Mouse (Mus musculus): Measurements from ENCODE around the gene Lama5. TPM values are rescaled to one million over a fixed set of nuclear protein-coding genes. Genes with fewer than 3 reads are reported as not detected.
A peak's percentile ranks its signal among the peaks of the same experiment; 100 is the strongest.

The Lama5 gene
- polyA plus RNA-seq (2012; rRNA removed): 83.3 and 97.8 TPM in 2 replicates

DNA sequence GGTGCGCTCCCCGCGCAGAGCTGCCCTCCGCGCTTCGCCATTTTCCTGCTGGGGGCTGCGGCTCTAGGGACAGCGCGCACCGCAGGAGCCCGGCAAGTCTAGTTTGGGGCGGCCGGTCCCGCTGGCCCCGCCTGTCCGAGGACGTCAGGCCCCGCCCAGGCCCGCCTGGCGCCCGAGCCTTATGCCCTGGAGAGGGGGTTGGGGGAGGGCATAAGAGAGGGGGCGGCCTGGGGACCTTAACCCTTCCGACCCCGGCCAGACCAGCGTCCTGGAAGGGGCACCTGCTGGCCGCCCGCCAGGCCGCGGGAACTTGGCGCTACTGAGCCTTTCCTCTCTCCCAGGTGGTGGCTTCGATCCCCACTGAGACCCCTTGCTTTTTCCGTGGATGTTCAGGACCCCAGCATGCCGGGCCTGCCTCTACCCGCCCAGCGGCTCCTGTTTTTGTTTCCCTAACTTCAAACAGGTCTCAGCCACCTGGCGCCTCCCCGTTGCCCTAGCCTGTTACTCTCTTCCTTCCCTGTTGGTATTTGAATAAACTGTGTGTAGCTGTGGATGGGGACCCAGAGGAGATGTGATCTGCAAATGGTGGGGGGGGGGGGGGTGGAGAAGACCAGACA, at the start of gene Lama5:
Lama5 (minus strand) TSS at position 98 of the 617 bp plus-strand sequence.
- Histone ChIP-seq H3K27ac (ENCODE audit: insufficient read depth, low read depth, low read length) (peak within 1 kb of the TSS; percentile 57), H3K4me3 (ENCODE audit: insufficient read depth, low read depth, low read length) (peak within 1 kb of the TSS; percentile 69), H3K27me3 (replicated peaks; ENCODE audit: control insufficient read depth, insufficient read depth, low read length) (no peaks in the 10 kb centered on the region), H3K4me1 (ENCODE audit: control insufficient read depth, insufficient read depth, low read length) (peaks cover 37% of the 10 kb centered on the region), H3K36me3 (ENCODE audit: control insufficient read depth, insufficient read depth, low read length) (no peaks in the 10 kb centered on the region)
- WGBS: 1% methylated on average over 37 of the region's 37 CpGs
- TF ChIP-seq POLR2A (IDR thresholded peaks at IDR 0.05; ENCODE audit: low read depth, low read length) (no peak), CTCF (conservative IDR thresholded peaks at IDR 0.05; ENCODE audit: insufficient read depth, insufficient read length, low read depth, low read length) (no peak)
- peak; percentile 86 for DNase-seq

DNA sequence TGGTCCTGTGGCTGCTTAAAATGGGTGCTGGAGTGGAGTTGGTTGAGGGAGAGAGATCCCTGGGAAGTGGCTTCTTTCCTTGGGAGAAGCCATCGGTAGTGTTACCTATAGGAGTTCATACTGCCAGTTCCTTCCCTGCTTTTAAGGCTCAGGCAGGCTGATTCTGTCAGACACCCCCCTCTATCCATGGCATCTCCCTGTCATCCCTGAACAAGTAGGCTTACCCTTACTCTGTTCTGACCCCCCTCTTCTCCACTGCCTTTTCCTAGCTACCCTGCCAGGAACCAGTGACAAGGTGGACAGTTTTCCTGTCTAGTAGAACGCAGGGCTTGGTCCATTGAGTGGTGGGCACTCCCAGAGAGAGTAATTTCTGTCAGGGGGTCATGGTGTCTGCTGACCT, 48.9 kb upstream of the Lama5 start:
- TF ChIP-seq POLR2A (IDR thresholded peaks at IDR 0.05; ENCODE audit: low read depth, low read length): no peak
- no peak for TF ChIP-seq CTCF (conservative IDR thresholded peaks at IDR 0.05; ENCODE audit: insufficient read depth, insufficient read length, low read depth, low read length)
- Histone ChIP-seq H3K4me3 (ENCODE audit: insufficient read depth, low read depth, low read length) (no peak overlapping the region), H3K27ac (ENCODE audit: insufficient read depth, low read depth, low read length) (no peak overlapping the region), H3K4me1 (ENCODE audit: control insufficient read depth, insufficient read depth, low read length) (peaks cover 12% of the 10 kb centered on the region; the same call in 1 of the 2 replicates), H3K36me3 (ENCODE audit: control insufficient read depth, insufficient read depth, low read length) (no peaks in the 10 kb centered on the region), H3K27me3 (replicated peaks; ENCODE audit: control insufficient read depth, insufficient read depth, low read length) (no peaks in the 10 kb centered on the region)
- 91% methylated on average over 2 of the region's 2 CpGs for WGBS
- no peak for DNase-seq

DNA sequence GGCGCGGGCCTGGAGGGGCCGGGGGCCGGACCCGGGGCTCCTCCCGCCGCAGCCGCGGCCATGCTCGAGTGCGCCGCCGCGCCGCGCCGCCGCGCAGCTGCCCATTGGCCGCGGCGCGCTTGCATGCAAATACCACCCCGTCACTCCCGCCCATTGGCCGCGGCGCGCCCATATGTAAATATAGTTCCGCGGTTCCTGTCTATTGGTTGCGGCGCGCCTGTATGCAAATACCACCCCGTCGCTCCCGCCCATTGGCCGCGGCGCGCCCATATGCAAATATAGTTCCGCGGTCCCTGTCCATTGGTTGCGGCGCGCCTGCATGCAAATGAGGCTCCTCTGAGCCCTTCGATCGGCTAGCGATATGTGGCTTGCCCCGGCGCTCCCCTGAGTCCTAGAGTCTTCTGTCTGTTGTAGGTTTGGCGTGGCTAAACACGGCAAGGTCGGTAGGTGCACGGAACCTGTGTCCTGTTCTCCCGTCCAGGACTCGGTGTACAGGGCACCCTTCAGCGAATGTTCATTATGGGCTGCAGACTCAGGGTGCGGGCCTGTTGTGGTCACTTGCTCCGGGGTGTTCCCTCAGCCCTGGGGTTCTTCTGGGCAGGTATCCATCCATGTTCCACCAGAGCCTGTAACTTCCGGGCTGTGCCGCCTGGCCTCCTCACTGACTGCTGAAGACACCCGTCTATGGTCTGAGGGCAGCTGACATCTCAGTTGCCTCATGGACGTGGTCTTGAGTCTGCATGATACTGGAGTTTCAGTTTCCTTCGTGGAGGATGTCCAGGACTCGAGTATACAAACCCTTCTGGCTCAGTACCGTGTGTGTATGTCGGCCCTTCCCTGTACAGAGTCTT, 48.0 kb upstream of the Lama5 start, which contains the start of gene Cables2:
Cables2 (minus strand) TSS at position 103 of the 851 bp plus-strand sequence.
- peak within 1 kb of the TSS; percentile 72 for H3K4me3 ChIP-seq (ENCODE audit: insufficient read depth, low read depth, low read length)
- WGBS: 5% methylated on average over 68 of the region's 68 CpGs
- no peak for TF ChIP-seq POLR2A (IDR thresholded peaks at IDR 0.05; ENCODE audit: low read depth, low read length)
- no peak for TF ChIP-seq CTCF (conservative IDR thresholded peaks at IDR 0.05; ENCODE audit: insufficient read depth, insufficient read length, low read depth, low read length)
- H3K27ac ChIP-seq (ENCODE audit: insufficient read depth, low read depth, low read length): peak within 1 kb of the TSS; percentile 2
- no peaks in the 10 kb centered on the region for H3K27me3 ChIP-seq (replicated peaks; ENCODE audit: control insufficient read depth, insufficient read depth, low read length)
- DNase-seq: peak; percentile 98
- no peaks in the 10 kb centered on the region for H3K36me3 ChIP-seq (ENCODE audit: control insufficient read depth, insufficient read depth, low read length)
- H3K4me1 ChIP-seq (ENCODE audit: control insufficient read depth, insufficient read depth, low read length): peaks cover 12% of the 10 kb centered on the region; the same call in 1 of the 2 replicates

DNA sequence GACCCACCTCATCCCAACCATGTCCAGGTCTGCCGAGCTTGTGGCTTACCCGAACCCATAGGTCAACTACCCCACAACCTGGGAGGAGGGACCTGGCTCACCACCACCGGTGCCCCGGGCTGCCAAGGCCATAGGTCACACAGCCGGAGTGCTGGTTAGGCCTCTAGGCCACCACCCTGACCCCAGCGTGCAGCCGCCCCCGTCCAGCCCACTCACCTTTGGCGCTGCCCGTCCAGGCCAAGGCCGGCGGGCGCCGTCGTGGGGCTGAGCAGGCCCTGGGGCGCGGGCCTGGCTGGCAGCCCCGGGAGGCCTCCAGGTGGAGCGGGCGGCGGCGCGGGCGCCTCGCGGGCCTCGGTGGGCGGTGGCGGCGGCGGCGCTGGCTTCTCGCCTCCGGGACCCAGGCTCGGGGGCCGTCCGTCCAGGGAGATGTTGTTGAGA, 47.2 kb upstream of the Lama5 start:
- TF ChIP-seq CTCF (conservative IDR thresholded peaks at IDR 0.05; ENCODE audit: insufficient read depth, insufficient read length, low read depth, low read length) (no peak), POLR2A (IDR thresholded peaks at IDR 0.05; ENCODE audit: low read depth, low read length) (no peak)
- H3K36me3 ChIP-seq (ENCODE audit: control insufficient read depth, insufficient read depth, low read length): no peaks in the 10 kb centered on the region
- H3K27me3 ChIP-seq (replicated peaks; ENCODE audit: control insufficient read depth, insufficient read depth, low read length): no peaks in the 10 kb centered on the region
- H3K4me1 ChIP-seq (ENCODE audit: control insufficient read depth, insufficient read depth, low read length): peaks cover 12% of the 10 kb centered on the region; the same call in 1 of the 2 replicates
- H3K4me3 ChIP-seq (ENCODE audit: insufficient read depth, low read depth, low read length): peak overlapping the region; percentile 72
- peak overlapping the region; percentile 2; the same call in 1 of the 2 replicates for H3K27ac ChIP-seq (ENCODE audit: insufficient read depth, low read depth, low read length)
- DNase-seq: peak; percentile 53
- under 1% methylated on average over 37 of the region's 37 CpGs for WGBS

DNA sequence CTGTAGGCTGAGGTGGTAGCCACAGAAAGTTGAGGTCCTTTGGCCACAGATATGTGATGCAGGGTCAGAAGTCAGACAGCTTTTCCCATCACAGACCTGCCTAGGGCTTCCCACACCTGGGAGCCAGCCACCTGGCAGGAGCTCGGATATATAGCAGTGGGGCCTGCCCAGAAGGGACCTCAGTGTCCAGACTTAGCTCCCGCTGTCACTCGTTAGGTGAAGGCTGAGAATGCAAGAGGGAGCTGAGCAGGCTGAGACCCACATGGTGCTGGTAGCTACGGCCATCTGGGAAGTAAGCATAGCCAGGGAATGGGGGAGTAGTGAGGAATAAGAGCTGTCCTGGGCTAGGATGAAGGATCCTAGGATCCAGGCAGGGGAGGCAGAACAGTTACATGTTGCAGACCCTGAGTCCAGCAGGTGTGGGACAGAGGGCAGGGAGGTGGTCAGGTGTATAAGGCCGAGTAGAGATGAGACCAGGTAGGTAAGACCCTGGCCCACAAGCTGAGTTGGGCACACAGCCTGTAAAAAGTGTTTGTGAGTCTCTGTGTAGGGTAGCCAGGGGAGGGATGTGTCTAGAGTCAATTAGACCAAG, 46.2 kb upstream of the Lama5 start:
- no peak for DNase-seq
- H3K36me3 ChIP-seq (ENCODE audit: control insufficient read depth, insufficient read depth, low read length): no peaks in the 10 kb centered on the region
- H3K27ac ChIP-seq (ENCODE audit: insufficient read depth, low read depth, low read length): no peak overlapping the region
- H3K27me3 ChIP-seq (replicated peaks; ENCODE audit: control insufficient read depth, insufficient read depth, low read length): no peaks in the 10 kb centered on the region
- H3K4me3 ChIP-seq (ENCODE audit: insufficient read depth, low read depth, low read length): no peak overlapping the region
- peaks cover 12% of the 10 kb centered on the region; the same call in 1 of the 2 replicates for H3K4me1 ChIP-seq (ENCODE audit: control insufficient read depth, insufficient read depth, low read length)
- TF ChIP-seq POLR2A (IDR thresholded peaks at IDR 0.05; ENCODE audit: low read depth, low read length): no peak
- WGBS: 69% methylated on average over 5 of the region's 5 CpGs

DNA sequence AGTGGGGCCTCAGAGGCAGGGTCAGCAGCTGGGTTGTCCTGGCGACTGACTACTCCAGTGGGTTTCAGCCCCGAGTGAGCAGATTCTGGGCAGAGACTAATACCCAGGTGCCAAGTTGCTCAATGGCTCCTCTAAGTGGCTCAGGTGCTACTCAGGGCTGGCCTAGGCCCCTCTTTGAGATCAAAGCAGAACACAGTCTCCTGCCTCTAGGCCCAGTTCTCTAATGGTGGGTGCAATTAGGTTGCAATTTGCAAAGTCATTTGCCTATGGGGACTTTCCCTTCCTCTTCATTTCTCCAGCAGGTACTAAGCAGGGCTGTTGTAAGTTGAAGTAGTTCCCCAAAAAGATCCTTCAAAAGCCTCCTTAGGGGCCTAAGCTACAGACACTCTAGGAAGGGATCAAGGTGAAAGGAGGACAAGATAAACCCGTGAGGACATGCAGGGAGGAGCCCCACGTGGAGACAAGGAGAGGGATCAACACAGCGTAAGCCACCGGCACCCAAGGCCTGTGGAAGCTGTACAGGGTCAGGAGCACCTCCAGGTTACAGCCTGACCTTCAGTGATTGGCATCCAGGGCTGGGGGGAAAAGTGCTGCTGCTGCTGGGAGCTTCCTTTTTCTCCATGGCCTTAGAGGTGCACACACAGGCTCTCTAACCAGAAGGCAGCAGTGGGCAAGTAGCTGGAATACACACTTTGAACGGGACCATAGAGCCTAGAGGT, 45.0 kb upstream of the Lama5 start:
- Histone ChIP-seq H3K36me3 (ENCODE audit: control insufficient read depth, insufficient read depth, low read length) (no peaks in the 10 kb centered on the region), H3K27me3 (replicated peaks; ENCODE audit: control insufficient read depth, insufficient read depth, low read length) (no peaks in the 10 kb centered on the region), H3K4me1 (ENCODE audit: control insufficient read depth, insufficient read depth, low read length) (peaks cover 12% of the 10 kb centered on the region; the same call in 1 of the 2 replicates), H3K27ac (ENCODE audit: insufficient read depth, low read depth, low read length) (no peak overlapping the region), H3K4me3 (ENCODE audit: insufficient read depth, low read depth, low read length) (no peak overlapping the region)
- DNase-seq: no peak
- 62% methylated on average over 7 of the region's 7 CpGs for WGBS
- TF ChIP-seq CTCF (conservative IDR thresholded peaks at IDR 0.05; ENCODE audit: insufficient read depth, insufficient read length, low read depth, low read length) (no peak), POLR2A (IDR thresholded peaks at IDR 0.05; ENCODE audit: low read depth, low read length) (no peak)
